Mouse (Mus musculus) liver, postnatal 0 days (tissue): Measurements from ENCODE around the gene Armh2.
"Not testable (repeated sequence)": the region's sequence is repeated elsewhere in the genome, so short reads cannot be mapped to it uniquely, and the experiment has no call there.

Experiments
- CTCF ChIP-seq: sonication (generic); IDR thresholded peaks from 2 replicates; pipeline ENCODE4 v1.5.1; 2016; ENCODE audit warnings: antibody characterized with exemption, low read depth
- EP300 ChIP-seq: IDR thresholded peaks from 2 replicates; pipeline ENCODE4 v1.6.1; 2016; ENCODE audit warnings: antibody characterized with exemption, low read depth, mild to moderate bottlenecking

GRCm38 (mm10) chr13:24771482-24771881, 30.4 kb downstream of the Armh2 start:
- not testable (repeated sequence) for TF ChIP-seq CTCF, EP300
